Mouse (Mus musculus) mesoderm, embryonic 11.5 days (tissue): Measurements from ENCODE around the gene Btg3.

Experiments
- DNase-seq: peaks from one replicate; pipeline ENCODE4 v3.0.0-alpha.2; 2012; ENCODE audit warnings: low read depth, low spot score

The Btg3 gene

DNA sequence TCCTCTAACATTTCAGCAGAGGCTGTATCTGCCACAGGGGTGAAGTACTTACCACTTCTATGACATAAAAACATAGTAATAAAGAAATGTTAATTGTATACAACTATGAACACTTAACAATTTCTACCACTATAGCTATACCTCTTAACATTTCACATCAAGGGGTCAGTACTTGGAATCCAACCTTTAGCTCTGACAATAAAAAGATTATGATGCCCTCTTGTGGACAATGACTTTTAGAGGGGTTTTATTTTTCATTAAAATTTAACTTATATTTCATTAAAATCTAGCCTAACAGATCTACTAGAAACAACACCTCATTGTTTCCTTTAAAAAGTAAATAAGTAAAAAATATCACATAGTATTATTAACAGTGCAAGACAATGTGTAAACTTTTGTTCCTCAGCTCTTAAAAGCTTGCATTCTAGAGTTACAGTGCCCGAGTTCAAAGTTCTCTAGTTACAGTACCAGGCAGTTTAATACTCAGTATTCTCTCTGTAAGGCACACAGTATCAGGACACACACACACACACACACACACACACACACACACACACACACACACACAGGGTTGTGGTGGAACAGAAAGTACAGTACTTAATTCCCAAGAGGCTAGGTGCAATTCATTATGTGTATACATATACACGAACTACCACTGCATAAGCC is 30.2 kb downstream of the Btg3 start:
- DNase-seq, result no peak

DNA sequence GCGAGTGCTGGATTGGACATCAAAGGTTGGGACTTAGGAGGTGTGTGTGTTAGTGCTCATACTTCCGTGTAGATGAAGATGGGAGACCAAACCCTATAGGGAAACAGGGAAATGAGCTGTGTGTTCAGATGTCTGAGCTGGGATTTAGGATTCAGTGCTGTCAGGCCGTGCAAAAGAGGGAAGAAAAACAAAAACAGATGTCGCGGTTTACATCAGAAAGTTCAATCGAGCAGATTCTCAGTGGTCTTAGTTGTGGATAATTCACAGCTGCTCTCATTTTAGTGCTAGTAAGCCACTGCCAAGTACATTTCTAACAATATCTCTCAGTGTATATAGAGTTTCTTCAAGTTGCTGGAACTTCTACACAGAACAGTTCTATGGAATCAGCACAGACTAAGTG is 33.2 kb downstream of the Btg3 start:
- DNase-seq, result no peak

DNA sequence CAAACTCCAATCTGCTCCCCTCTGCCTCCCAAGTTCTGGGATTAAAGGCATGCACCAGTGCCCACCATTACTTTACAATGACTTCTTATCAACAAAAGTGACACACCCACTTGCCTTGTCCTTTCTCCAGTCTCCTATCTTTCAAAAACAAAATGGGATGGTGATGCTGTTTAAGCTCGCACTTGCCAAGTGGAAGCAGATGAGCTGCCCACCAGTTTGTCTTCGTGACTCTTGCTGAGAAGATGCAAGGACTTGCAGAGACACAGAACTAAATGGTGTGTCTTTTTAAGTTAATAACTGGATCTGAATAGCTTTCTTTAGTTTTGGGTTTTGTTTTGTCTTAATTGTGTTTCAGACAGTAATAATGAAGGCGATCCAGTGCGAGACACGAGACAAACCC is 34.2 kb downstream of the Btg3 start:
- DNase-seq, result no peak

DNA sequence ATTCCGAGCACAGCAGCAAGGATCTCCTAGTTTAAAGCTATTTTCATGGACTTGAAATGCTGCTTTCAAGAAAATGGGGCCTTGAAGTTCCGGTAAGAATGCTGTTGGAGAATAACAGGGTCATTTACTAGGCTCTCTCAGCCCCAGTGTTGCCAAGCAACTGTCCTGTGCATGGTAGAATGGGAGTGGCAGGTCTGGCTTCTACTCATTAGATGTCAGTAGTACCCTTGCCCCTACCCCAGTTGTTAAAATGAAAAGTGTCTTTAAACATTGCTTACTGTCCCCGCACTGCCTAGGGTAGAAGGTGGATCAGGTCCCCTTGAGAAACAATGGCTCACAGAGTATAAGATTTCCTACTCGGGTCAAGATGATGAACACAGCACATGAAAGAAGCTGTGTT is 35.6 kb downstream of the Btg3 start:
- no peak for DNase-seq

DNA sequence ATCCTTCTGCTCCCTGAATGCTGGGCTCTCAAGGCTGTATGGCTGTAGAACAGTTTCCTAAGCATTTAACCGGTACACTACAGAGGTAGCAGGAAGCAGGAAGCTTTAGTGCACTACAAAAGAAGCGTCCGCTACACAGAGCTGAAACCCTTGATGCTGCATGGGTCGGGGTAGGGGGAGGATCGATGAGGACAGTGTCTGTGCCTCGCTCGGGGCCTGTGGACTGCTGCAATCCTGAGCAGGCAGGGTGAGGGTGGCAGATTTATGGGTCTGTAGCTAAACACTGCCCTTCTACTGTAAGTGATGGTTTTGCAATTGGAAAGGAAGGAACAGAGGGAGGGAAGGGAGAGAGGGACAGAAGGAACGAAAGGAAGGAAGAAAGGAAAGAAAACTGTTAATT is 39.8 kb downstream of the Btg3 start:
- no peak for DNase-seq

DNA sequence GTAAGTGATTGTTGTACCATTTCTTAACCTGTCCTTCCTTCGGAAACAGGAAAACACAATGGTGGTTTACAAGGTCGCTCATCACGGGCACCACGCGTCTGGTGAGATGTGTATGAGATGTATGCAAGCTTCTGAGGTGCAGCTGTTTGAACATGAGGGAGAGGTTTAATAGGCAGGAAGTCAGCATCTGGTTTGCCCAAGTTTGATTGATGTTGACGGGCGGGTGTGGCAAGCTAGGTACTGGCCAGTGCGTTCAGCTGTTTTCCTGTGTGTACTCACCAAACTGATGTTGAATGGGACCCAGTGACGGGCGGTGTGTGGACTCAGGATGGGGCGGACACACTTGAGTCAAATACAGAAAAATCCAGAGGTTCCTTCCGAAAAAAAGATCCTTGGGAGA is 49.0 kb downstream of the Btg3 start:
- DNase-seq, result no peak

DNA sequence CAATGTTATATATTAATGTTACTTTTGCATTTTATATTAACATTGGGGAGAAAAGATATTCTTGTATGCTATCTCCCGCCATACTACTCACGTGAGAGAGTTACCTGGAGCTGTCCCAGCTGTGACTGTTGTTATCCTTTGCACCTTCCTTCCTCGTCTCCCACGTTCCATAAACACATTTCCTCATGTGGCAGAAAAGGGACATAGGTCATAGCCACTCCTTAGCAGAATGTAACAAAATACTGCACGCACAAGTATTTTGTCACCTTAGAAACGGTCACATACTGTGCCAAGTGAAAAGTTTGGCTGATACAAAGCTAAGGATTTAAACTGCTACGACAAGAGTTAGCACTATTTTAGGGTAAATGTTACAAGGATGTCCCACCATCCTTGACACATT is 49.4 kb downstream of the Btg3 start:
- no peak for DNase-seq

DNA sequence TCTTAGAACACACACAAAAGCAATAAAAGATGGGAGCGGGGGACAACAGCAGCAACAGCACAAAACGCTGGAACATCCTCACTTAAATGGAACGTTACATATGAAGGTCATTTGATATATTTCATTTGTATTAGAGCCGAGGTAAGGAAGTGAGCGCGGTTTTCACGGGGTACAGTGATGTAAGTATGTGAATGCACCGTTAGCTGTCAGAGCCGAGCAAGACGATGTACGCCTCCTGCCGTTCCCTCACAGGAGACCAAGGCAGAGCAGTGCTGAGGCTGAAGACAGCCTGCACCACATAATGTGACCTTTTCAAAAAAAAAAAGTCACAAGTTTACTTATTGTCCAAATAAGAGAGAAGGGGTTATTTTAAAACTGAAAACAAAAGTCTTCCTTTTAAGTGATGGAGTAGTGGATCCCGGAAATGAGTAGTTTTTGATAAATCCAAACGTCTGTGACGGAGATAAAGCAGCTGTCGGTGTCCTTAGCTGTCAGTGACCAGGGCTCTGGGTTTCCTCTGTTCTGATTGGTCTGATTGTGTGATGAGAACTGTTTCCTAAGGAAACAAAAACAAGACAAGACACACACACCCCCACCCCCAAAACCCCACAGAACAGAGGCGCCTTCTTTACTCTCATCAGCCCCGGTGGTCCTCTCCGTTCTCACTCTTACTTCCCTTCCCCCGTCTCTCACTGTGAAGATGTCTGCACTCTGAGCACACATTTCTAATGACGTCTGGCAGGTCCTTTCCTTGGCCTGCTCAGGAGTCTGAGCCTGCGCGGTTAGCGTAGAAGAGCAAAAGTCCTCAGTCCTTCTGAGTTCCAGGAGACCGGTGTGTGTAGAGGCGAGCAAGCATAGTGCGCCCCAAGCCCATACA is 50.8 kb downstream of the Btg3 start:
- DNase-seq, result no peak

DNA sequence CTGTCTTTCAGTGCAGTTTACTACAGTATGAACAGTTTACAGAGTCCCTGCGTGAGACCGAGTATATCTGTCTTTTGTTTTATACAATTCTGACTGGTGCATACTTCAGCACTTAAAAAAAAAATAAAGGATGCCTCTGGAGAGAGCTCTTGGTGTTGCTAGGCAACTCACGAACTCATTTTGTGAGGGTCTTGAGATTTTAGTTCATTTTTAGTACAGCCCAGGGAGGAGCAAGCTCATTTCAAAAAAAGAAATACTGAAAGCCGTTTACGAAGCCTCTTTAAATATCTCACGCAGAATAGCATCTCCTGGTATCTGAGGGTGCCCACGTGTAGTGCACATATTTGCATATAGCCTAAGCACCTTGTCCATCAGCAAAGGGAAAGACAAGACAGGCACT is 54.9 kb downstream of the Btg3 start:
- DNase-seq, result no peak

DNA sequence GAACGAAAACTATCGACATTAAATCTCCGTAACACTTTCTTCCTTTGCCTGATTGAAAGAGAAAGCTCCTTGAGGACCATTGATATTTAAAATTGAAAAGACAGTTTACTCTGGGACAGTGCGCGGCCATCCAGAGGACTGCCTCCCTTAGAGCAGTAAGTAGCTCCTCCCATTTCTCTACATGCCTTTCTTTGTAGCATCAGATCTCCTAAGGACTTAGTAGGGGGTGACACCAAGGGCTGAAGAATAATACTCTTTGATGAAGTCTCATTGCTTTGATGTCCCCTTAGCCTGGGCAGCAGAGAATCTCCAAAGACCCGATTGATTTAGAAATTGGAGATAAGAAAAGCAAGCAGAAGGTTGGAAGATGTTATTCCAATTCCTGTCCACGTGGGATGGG is 55.4 kb downstream of the Btg3 start:
- no peak for DNase-seq

DNA sequence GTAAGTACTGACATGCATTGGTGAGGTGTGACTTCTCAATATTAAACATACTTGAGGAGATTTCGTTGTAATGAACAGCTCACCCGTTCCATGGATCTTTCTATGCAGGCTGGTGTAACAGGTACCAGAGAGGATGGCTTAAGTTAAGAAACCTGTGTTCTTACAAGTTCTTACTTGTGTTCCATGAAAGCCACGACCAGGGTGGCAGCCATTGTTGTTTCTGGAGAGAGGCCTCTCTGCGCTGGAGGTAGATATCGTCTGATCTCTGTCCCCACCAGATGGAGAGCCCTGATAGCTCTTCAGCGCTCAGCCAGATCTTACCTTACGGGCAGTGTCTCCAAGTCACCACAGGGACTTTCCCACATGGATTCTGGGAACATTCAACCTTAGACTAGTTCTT is 57.3 kb downstream of the Btg3 start:
- no peak for DNase-seq

DNA sequence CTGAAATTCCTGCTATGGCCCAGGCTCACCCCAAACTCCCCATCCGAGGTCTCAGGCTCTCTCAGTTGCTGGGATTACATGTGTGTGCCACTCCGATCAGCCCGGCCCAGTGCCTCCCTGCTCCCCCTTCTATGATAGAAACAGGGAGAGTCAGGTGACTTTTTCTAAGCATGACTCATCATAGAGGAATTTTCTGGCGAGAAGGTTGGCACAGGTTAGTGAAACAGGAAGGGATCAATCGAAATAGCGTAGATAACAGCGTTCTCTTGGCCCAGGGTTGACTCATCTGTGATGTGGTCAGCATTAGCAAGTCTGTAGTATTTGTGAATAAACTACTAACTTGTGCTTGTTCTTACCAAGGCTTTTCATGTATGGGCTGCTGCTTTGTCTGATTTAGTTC is 59.0 kb downstream of the Btg3 start:
- no peak for DNase-seq

DNA sequence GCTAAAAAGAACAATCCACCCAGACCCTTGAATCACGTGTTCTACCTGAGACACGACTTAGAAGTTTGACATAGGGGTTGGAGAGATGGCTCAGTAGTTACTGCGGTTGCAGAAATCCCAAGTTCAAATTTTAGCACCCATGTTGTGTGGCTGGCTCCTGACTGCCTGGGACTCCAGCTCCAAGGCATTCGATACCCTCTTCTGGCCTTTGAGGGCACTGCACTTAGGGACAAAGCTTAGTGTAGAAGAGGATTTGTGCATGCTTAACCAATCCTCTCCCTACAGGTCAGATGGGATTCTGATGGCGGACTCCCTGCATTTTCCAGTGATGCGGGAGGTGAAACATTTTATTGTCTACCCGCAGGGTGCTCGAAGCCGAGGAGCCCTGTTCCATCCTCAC is 60.1 kb downstream of the Btg3 start:
- no peak for DNase-seq

DNA sequence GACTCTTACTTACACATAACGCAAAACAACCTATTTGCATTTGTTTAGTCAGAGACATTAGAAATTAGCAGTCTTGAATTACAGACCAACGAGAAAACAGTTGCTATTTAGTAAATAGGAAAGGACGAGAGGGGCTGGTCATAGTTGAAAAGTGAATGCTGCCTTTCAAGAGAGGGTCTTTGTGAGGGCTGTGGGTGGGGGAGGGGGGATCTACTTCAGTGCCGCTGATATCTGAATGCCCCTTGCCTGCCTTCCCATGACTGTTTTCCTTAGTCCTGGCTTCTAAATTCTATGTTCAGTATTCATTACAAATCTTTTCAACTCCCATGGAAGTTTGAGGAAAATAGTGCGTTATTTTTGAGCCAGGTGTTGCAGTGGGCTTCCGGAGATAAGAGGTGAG is 63.0 kb downstream of the Btg3 start:
- DNase-seq, result no peak

DNA sequence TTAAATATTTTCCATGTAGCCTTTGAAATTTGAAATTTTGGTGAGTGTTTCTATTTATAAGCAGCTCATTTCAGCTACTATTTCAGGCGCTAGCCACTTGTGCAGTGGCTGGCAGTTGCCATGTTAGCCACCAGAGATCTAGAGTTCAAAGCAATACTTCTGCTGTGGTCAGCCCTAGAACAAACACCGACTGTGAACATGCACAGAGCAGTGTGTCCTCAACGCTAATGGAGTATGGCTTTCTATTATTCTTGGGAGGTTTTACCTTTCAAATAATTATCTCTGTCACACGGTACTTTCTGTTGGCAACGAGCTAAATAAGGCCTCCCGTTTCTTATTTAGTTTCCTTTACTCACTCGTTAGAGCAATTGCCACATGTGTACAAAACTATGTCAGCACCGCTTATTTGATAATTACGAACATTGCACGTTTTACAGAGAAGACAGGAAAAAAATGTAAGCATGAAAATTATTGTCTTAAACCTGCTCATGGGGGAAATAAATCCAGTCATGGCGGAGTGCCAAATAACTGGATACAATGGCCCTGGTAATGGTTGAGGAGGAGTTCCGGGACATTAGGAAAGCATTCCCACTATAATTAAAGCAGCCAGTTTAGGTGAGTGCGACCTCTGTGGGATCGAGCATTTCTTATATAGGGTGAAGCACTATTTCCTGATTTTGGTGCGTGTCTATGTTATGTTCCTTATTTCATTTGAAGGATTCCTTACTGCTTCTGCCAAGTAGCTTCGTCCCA is 63.7 kb downstream of the Btg3 start:
- no peak for DNase-seq

DNA sequence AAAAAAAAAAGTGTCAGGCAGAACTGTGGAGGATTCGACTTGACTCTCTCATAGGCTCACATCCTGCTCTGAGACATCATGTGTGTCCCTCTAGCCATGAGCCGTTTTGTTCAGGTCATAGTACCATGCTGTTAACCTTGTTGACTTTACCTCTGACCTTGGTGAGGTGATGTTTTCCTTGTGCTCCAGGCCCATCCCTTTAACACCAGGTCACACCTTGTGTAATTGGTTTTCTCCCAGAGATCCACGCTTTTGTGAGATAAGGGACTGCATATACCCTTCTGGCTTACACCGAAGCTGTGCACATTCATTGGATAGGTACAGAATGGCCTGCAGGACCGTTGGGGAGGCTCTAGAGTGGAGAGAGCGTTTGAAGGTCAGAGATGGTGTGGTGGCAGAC is 67.7 kb downstream of the Btg3 start:
- no peak for DNase-seq

DNA sequence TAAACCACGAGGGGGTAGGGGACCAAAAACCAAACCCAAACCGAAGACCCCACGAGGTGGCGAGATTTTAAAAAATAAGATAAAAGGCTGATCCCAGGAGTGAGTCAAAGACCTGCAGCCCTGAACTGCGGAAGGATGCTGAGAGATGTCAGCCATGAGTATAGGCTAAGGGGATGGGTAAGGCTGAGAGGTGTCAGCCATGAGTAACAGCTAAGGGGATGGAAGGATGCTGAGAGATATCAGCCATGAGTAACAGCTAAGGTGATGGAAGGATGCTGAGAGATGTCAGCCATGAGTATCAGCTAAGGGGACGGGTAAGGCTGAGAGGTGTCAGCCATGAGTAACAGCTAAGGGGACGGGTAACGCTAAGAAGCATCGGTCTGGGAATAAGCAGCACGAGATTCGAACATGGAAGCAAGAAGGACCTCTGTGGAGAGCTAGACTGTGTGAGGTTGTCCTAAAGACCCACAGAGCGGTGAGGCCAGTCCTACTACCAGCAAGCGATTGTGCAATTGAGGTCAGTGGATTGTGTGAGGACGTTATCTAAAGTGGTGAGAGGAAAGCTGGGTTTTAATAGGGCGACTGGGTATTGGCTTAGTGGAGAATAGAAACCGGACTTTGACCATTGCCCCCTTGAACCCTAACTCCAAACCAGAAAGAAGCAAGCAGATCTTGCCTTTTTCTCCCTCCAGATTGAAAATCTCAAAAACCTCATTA is 69.4 kb downstream of the Btg3 start:
- no peak for DNase-seq

DNA sequence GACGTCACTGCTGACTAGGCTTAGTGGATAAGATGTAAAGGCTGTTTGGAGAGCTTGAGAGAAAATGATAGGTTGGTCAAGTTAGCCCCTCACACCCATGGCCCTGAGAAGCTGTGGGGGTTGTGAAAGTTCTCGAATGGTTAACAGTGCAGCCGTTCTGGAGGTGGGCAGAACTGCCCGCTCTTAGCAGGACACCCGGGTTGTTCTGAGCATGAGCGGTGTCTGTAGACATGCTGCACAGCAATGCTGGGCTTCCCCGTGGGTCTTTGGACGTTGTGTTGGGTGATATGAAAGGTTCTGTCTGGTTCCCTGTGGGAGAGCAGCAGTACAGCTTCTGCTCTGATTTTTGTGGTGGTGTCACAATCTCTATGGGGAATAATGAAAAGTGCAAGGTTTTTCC is 70.4 kb downstream of the Btg3 start:
- DNase-seq, result no peak

DNA sequence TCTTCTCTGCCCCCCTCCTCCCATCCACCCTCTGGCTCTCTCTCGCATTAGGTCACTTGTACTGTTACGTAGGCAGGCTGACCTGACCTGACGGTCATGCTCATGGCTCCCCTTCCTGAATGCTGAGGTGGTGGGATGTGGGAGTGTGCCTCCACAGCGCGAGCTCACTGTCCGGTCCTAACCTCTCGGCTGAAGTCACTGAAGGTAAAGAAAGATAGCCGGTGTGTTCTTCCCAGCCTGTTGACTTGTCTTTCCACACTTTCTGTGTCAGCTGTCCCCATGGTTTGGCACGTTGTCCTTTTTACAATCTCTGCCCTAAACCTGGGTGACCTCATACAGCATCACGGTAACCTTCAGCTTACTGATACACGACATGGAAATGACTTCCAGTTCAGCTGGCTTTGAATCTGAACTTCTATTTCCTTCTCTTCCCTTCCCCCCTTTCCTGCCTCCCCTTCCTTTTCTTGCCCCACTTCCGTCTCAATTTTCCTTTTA is 71.3 kb downstream of the Btg3 start:
- no peak for DNase-seq

DNA sequence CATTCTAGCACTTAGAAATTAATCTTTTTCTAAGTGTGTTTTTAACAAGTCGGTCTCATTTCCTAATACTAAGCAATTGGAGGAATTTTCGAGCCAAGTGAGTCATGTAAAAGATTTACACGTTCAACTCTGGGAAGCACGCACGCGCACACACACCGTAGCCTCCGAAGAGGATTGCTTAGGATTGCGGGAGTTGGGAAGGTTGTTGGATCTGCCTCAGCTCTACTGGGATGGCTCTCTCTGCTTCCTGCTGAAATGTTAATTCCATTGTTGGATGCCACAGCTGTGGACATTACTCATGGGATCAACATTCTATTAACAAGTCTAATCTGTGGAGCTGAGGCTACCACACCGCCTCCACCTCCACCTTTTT is 74.3 kb downstream of the Btg3 start:
- no peak for DNase-seq

DNA sequence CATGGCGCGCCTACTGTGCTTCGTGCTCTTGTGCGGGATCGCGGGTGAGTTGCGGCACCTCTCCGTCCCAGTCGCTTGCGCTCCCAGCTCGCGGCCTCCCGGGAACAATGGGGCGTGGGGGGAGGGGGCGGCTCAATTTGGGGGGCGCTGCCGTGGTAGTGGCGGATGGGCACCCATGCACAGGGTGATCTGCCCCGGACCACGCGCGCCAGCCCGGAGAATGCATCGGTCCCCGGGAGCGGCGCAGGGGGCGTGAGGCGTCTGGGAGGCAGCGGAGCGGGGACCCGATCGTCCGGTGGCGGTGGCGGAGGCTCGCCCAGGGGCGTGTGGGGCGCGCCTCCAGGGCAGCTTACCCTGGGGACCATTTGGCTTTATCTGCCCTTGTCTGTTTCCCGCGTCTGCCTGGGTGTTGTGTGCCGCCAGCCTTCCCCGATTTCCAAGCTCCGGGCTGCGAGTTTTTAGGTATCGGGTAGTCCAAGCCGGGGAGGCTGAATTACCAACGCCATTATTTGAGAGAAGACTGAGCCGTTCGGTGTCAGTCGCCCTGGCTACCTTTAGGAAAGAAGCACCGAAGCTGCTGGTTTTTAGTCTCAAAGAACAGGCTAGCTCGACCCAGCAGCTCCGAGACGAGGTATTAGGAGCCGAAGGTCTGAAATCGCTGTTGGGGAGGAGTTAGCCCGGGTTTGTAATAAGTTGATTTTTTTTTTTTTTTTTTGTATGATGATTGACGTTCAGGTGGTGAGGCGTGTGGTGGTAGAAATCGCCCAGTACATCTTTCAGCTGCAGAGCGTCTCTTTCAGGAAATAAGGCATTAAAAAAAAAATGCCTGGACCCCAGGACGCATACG is 74.9 kb downstream of the Btg3 start:
- no peak for DNase-seq
